Mouse (Mus musculus): ENCODE measurements around the gene Bcap29.
"Not testable (repeated sequence)": the region's sequence is repeated elsewhere in the genome, so short reads cannot be mapped to it uniquely, and the experiment has no call there.

The Bcap29 gene

DNA sequence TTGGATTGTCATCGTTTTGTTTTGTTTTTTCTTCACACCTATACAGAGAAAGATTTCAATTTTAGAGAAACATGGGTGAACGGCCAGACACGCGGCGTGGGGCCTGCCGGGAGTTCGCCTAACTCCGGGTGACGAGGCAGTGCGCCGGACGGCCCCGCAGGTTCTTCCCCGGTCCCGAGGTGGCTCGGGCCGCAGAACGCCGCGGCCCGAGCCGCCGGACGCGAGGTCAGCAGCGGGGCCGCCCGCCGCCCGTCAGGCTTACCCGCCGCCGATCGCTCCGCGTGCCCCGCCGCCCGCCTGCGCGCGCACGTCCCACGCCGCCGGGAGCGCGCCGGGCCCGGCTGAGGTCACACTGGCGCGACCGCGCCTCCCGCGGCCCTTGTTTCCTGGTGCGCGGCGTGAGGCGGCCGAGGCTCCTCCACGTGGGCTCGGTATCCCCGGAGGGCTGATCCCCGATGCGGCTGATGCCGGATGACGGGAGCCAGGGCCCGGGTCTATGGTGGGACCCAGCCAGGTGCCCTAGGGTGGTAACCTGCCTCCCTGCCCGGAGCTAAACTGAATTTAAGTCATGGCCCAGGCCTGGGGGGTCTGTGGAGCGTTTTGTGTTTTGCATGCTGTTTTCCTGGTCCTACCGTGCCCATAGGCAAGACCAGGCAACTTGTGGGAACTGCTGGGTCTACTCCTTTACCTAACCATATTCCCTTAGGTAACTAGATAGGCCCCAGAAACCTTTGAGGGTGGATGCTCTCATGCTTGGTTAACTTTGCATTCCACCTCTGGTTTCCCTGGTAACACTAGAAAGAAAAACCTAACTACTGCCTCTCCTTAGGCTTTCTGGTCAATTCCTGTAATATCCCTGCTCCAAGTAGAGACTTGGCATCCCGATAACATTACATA, at the start of gene Bcap29:
Gene Bcap29 (minus strand): TSS at position 316 of the 897 bp plus-strand sequence.
- DNase-seq (ENCODE audit: low read depth) = peak; percentile 90

DNA sequence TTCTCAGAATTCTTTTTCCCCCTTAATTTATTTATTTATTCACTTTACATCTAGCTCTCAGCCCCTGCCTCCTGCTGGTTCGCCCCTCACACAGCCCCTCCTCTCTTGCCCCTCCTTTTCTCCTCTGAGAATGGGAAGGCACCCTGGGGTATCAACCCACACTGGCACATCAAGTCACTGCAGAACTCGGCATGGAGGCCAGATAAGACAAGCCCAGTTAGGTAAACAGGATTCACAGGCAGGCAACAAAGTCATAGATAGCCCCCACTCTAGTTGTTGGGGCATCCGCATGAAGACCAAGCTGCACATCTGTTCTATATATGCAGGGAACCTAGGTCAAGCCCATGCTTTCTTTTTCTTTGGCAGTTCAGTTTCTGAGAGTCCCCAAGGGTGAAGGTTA, 32.7 kb upstream of the Bcap29 start:
- DNase-seq (ENCODE audit: low read depth) = no peak

DNA sequence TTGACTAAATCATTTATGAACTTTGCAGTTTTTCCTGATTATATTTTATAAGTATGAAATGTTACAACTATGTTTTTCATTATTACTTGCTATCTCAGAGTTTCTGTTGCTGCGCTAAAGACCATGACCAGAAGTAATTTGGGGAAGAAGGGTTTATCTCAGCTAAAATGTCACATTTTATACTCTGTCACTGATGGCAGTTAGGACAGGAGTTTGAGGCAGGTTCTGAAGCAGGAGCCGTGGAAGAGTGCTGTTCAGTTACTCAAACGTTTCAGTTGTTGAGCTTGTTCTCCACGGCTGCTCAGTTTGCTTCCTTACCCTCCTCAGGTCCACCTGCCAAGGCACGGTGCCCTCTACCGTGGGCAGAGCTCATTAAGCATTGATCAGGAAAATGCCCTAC, 31.5 kb upstream of the Bcap29 start:
- DNase-seq (ENCODE audit: low read depth) = no peak

DNA sequence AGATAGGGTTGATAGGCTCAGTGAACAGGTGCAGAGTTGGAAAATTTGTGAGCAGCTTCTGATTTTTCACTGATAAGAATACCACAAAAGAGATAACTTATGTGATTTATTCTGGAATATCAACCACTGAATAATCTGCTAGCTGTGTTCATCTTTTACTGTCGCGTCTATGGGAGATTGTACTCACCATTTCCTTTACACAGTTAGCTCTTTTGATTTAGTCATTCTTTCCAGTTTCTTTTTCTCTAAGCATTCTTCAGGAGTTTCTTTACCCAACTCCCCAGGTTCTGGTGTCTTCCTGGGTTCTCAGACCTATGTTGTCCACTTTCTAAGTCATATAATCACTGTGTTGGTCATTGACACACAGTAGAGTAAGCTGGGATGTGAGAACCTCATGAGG, 22.4 kb upstream of the Bcap29 start:
- no peak for DNase-seq (ENCODE audit: low read depth)

DNA sequence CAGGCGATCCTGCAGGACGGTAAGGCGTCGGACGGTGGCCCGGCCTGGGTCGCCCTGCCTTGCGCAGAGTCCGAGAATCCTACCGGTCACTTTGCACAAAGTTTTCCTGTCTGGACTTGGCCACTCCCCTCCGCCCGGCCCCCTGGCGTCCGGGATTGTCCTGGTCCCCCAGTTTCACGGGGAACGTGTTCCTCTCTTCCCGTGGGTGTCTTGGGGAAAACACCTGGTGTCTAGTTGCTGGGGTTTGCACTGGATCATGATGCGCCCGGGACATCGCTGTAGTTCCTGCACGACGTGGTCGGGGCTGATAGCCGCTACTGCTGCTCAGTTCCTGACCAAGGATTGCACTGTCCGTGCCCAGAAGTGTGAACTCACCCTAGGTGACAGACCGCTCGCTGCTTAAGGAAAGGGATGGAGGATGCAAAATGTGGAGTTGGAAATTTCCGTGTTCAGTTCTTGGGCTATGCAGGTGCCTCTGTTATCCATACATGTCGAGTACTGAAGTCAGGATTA, 20.6 kb upstream of the Bcap29 start:
- no peak for DNase-seq (ENCODE audit: low read depth)

DNA sequence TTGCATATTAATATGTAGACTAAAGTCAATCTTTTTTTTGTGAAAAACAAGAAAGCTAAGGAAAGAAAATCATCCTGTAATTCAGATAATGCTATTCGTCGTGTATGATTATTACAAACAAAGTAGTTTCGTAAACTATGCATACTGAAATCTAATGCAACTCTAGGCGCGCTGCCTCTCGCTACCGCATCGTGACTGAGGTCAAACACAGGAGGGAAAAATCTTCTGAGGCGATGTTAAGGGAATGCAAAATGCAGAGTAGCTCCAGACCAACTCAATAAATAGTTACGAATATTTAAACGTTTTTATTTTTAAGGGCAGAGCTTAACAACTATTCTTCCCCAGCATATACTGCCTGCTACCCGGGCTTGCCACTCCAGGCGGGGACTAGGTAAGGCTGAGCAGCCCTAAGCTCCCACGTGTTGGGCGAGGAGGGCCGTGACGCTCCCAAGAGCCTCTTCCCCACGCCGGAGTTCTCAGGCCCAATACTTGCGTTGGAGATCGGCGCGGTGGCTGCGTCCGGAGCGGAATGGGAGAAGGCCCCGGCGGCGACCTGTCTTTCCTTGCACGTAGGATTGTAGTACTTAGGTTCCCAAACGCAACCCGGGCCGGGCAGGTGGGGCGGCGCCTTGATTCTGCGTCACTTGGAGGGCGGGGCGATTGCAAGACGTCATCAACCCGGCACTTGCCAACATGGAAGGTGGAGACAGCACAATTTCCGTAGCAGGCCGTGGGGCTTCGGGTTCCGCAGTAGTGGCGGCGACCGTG, 19.9 kb upstream of the Bcap29 start, which contains the start of the genes Dus4l and Cog5:
Gene Dus4l (minus strand): TSS at position 630 of the 768 bp plus-strand sequence.
Gene Cog5 (plus strand): TSS at position 673 of the 768 bp plus-strand sequence.
- peak; percentile 95 for DNase-seq (ENCODE audit: low read depth)

DNA sequence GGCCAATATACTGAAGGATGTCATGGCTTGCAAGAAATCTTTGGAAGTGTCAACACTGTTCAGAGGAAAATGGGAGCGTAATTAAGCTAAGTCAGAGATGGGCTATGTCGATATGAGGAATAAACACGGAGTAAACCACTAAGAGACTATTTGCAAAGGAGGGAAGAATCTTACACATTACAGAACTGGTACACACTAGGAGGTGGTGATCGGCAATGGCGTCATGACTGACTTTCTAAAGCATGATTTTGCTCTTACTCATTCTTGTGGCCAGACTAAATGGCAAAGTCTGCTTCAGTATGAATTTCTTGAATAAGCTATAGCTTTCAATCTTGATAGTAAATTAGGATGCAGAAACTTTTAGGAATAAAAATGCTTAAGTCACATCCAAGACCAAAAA, 19.2 kb upstream of the Bcap29 start:
- DNase-seq (ENCODE audit: low read depth) = peak; percentile 46

DNA sequence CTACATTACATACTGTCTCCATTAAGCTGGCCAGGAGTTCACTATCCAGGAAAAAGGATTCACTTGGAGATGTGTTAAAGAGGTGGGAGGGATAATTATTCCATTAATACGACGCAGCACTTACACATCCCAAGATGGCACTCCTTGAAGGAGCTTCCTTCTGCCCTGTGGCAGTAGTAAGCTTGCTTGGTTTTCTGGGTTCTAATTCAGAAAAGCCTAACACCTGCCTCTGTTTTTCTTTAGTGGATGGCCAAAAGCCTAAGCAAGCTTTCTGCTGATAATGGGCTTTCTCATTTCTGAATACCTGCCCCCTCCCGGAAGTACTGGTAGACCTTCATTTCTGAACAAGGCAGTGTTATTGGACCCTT, 766 bp upstream of the Bcap29 start:
- DNase-seq (ENCODE audit: low read depth) = no peak

DNA sequence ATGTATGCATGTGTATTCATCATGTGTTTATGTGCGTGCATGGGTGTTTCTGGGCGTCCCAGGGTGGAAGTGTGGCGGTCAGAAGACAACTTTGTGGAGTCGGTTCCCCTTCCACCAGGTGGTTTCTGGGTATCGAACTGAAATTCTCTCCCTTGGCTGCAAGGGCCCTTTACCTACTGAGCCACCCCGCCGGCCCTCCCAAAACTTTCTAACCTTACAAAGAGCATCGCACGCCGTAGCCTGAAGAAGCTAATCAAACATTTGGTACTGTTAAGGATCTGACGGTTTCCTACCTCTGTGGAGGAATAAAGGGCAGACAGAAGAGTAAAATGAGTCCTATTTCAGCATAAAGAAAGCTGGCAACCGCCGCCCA, 502 bp downstream of the Bcap29 start:
- DNase-seq (ENCODE audit: low read depth) = peak; percentile 53

DNA sequence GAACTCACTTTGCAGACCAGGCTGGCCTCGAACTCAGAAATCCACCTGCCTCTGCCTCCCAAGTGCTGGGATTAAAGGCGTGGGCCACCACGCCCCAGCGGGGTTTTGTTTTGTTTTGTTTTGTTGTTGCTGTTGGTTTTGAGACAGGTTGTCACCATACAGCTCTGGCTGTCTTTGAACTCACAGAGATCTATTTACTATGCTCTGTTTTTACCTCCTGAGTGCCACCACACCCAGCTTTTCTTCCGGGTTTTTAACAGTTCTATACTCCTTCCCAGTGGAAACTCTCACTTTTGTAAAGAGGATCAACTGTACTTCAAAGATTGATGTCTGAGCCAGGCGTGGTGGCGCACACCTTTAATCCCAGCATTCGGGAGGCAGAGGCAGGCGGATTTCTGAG, 6.1 kb downstream of the Bcap29 start:
- DNase-seq (ENCODE audit: low read depth) = not testable (repeated sequence)

DNA sequence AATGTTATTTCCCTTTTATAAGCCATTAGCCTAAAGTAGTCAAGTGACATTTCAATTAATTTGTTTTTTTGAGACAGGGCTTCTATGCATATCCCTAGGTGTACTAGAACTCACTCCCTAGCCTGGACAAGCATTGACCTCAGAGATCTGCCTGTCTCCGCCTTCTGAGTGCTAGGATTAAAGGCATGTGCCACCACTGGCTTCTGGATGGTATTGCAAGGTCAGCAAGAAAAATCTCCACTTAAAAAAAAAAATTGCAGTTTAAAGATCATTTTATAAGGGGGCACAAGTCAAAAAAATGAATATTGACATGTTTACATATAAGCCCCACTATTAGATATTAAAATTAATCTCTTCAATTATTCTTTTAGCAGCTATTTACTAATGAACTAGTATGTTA, 9.4 kb downstream of the Bcap29 start:
- no peak for DNase-seq (ENCODE audit: low read depth)

DNA sequence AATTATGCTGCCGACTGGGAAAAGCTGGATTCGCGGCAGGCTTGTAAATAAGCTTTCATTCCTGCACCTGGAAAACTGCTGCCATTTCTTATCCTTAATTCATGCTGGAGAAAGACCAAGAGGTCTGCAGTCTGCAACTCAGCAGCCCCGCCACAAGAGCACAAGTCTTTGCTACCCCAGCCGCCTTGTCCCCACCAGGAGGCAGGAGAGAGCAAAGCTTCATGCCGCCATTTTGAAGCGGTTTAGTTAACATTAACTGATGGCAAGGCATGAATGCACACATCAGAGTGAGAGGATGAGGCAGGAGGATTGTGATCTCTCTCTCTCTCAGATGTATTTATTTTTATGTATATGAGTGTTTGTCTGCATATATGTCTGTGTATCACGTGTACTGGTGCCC, 14.4 kb downstream of the Bcap29 start:
- no peak for DNase-seq (ENCODE audit: low read depth)

DNA sequence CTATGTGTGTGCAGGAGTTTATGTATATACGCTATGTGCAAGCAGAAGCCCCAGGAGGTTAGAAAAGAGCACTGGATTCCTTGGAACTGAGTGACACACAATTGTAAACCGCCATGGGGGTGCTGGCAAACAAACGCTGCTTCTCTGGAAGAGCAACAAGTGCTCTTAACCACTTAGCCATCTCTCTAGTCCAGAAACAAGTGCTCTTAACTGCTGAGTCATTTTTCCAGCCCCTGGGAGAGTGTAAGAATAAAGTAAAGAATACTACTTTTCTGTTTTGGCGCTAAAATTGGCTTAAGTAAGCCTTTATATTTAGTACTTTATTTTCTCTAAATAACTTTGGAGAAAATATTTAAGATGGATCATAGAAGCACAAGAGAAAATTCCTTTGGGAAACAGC, 21.1 kb downstream of the Bcap29 start:
- DNase-seq (ENCODE audit: low read depth) = no peak

DNA sequence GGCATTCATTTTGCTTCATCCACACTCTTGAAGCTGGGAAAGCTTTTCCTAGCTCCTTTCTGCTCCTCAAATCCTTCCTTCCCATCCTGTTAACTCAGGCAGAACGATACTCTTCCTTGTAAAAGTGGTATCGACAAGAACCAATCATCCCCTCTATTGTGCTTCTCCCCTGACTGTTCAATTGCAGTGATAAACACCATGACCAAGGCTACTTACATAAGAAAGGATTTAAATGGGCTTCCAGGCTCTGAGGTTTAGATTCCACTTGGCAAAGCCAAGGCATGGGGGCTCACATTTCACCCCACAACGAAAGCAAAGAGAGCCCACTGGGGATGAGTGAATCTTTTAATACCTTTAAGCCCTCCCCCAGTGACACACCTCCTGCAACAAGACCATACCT, 26.3 kb downstream of the Bcap29 start:
- no peak for DNase-seq (ENCODE audit: low read depth)

DNA sequence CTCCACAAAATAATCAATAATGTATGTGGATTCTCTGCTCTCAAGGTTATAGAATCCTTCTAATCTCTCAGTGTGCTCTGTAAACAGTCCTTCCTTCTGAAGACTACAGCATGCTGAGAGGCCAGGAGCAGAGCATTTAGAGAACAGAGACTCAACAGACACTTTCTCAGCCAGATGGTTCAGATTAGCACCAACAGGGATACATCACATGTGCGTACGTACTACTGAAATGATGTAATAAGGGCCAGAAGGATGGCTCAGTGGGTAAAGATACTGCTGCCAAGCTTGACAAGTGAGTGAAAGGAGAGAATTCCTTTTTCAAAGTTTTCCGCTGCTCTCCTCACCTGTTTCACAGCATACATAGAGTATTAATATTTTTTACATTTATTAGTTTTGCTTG, 29.6 kb downstream of the Bcap29 start:
- peak; percentile 50 for DNase-seq (ENCODE audit: low read depth)

DNA sequence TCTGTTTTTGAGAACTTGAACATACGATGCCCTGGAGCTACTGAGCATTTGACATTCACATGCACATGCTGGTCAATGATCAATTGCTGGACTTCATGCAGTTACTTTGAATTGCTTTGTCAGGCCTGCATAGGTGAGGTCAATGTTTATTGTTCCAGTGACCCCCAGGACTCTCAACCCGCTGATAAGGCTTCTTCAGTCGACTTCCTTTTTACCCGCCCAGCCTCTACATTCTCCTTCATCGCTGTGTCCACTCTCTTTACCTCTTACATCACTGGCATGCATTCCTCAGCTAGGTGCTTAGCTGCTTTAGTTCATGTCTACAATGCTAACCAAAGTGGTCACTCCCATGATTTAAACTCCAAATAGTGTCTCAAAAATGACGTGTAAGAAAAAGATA, 30.9 kb downstream of the Bcap29 start:
- no peak for DNase-seq (ENCODE audit: low read depth)

DNA sequence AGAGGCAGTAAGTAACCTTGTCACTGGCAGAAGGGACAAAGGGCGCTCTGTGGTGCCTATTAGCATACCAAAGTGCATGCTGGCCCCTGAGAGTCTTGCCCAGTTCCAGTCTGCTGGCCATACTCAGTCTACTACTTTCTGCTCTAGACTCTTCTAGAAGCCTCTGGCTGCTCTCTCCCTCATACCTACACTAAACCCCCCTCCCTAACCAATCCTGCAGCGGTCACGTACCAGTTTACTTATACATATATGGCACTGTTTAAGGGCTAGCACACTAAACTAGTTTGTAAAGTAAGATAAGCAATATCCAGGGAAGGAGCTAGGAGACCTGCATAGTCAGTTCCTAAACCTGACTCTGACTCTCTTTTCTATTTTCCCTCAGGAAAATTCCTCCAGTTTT, 40.2 kb downstream of the Bcap29 start:
- DNase-seq (ENCODE audit: low read depth) = no peak

DNA sequence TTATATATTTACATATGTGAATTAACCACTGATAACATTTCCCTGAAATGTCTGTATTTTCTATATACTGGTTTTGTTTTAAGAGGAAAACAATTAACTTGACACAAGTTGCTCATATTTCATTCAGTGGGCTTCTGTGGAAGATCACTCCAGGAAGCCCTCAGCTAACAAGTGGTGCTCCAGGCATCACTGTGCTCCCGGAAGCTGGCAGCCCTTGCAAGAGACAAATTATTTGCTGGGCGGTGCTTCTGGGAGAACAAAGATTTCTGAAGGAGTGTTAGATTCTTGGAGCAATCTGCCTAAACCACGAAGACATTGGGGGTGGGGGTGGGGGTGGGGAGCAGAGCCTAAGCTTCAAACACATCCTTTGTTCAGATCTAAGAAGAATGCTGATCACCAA, 42.4 kb downstream of the Bcap29 start:
- peak; percentile 24 for DNase-seq (ENCODE audit: low read depth)

DNA sequence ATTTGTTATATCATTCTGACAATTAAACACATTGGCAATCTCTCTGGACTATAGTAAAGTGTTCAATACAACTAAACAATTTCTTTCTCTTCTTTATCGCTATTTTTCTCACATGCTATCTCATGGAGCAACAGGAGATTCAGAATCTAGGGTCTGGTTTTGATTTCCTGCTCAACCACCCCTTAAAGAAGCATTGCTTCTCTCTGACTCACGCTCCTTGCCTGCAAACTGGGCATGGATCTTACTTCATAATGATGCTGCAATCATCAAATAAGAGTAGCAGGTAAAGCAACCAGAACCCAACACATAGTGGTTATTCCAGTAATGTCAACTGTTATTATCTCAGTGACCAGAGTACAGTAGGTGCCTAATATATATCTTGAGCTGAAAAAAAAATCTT, 50.7 kb downstream of the Bcap29 start:
- DNase-seq (ENCODE audit: low read depth) = peak; percentile 73

DNA sequence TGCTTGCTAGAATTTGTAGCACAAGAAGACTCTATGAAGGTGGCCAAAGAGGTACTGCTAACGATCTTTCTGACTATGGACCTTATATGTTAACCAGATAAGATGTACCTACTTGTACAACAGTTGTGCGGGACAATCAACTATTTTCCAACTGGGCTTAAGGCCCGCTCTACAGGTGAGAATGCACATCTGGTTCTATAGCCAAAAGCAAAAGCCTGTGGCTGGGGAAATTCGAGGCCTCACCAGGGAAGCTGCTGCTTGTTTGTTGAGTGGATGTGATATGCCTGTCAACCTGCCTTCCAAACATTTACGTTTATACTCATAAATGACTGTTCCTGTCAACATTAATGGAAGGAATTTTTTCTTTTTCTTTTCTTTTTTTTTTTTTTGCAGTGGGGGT, 52.4 kb downstream of the Bcap29 start:
- no peak for DNase-seq (ENCODE audit: low read depth)

DNA sequence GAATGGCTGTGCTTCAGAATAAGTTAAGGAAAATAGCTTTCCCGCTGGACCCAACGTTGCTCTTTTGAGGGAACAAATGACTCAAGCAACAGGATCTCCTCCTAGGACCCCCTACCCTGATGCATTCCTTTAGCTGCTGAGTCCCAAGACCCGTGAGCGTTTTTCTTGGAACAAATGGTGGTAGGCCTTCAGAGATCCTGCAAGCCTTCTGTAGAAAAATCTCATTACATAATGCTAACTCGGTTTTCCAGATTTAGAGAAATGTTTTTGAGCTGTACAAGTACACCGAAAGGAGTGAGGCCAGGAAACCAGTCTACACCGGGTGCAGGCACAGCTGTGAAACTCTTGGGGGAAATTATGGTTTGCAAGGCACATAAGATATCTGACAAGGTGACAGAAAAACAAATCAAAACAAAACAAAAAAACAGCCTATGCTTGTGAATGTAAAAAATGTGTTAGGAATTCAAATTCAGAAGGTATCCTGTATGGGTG, 53.1 kb downstream of the Bcap29 start:
- no peak for DNase-seq (ENCODE audit: low read depth)

DNA sequence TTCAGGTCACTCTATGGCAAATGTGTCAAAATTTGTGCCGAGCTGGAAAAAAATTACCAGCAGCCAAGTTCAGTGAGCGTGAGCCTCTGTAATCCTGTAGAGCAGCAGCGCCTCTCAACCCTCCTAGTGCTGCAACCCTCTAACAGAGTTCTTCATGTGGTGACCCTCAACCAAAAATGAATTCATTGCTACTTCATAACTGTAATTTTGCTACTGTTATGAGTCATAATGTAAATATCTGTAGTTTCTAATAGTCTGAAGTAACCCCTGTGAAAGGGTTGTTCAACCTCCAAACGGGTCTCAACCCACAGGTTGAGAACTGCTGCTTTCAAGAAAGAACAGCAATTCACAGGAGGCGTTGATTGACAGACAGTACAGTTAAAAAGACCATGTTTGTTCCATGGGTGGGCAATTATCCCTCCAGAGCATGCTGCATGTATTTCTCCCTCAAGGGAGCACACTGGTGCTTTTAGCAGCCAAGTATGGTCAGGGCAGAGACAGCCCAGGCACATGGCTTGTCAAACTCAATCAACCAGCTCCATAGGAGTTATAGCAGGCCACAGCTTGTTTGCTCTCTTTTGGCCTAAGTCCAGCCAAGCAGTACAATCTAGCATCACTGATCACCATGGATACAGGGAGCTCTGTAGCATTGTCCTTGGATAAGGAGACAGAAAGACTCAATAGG, 53.7 kb downstream of the Bcap29 start:
- peak; percentile 77 for DNase-seq (ENCODE audit: low read depth)
